Mouse (Mus musculus): ENCODE data around the gene Vps8.

- no peak for TF ChIP-seq CTCF (IDR thresholded peaks at IDR 0.05; ENCODE audit: extremely low read depth, insufficient read depth, insufficient read length, insufficient replicate concordance)
- TF ChIP-seq POLR2A (IDR thresholded peaks at IDR 0.05; ENCODE audit: low read depth, low read length), result no peak
These were observed 47.5 kb downstream of the Vps8 start for GRCm38 (mm10) chr16:21470416-21470815.

Data from spleen, adult 2 months (tissue).